Mouse (Mus musculus): ENCODE data around the gene Adarb1. TPM values are rescaled to one million over a fixed set of nuclear protein-coding genes. Genes with fewer than 3 reads are reported as not detected.

The Adarb1 gene
- total RNA-seq, 1 experiment: 6.3 TPM

DNA sequence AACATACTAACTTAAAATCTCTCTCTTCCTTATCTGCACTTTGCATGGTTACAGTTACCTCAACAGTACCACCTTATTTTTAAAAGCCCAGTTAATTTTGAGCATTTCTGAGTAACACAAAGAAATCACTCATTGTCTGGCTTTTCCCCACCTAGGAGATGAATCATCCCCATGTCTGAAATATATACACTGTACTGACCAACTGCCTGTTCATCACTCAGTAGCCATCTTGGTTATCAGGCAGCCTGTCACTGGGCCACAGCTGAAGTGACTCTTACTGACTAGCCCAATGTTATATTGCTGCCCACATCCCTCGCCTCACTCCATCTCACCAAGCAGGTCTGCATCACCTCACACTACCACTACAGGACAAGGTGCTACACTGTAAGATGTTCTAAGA lies 30.5 kb downstream of the Adarb1 start:
- H3K36me3 ChIP-seq (ENCODE audit: control insufficient read depth, insufficient read depth, low read length, poor library complexity, severe bottlenecking): peaks cover 3% of the 10 kb centered on the region; the same call in 1 of the 2 replicates
- no peak overlapping the region for H3K9ac ChIP-seq (ENCODE audit: insufficient read depth, low read depth, low read length, poor library complexity, severe bottlenecking)
- in situ Hi-C loops (cut with MboI; ENCODE audit: low sequenced_read_pairs in 2 of 2, unreplicated experiment in 2 of 2): no loop called here

GRCm38 (mm10) chr10:77385731-77386130 lies 32.3 kb downstream of the Adarb1 start:
- Histone ChIP-seq H3K27ac (ENCODE audit: insufficient read depth, low read depth, low read length, poor library complexity, severe bottlenecking) (no peak overlapping the region), H3K9ac (ENCODE audit: insufficient read depth, low read depth, low read length, poor library complexity, severe bottlenecking) (no peak overlapping the region), H3K4me1 (ENCODE audit: control insufficient read depth in 2 of 2, insufficient read depth in 2 of 2, low read length in 2 of 2, poor library complexity in 1 of 2) (no peaks in the 10 kb centered on the region), H3K36me3 (ENCODE audit: control insufficient read depth, insufficient read depth, low read length, poor library complexity, severe bottlenecking) (no peaks in the 10 kb centered on the region), H3K4me3 (ENCODE audit: insufficient read depth in 1 of 2, low read depth in 1 of 2, low read length in 2 of 2, poor library complexity in 1 of 2, severe bottlenecking in 1 of 2) (no peak overlapping the region), H3K9me3 (ENCODE audit: control insufficient read depth, insufficient read depth, low read depth, low read length) (no peaks in the 10 kb centered on the region)
- TF ChIP-seq ZC3H11A (IDR thresholded peaks at IDR 0.05; ENCODE audit: borderline replicate concordance, low read depth, low read length): no peak
- TF ChIP-seq CHD2 (IDR thresholded peaks at IDR 0.05; ENCODE audit: low read depth, low read length): no peak
- no peak for TF ChIP-seq HCFC1 (IDR thresholded peaks at IDR 0.05; ENCODE audit: borderline replicate concordance, insufficient read depth, low read length)
- no peak for TF ChIP-seq MAFK (IDR thresholded peaks at IDR 0.05; ENCODE audit: insufficient read depth, low read depth, low read length)
- no peak for TF ChIP-seq ZNF384 (IDR thresholded peaks at IDR 0.05; ENCODE audit: low read depth, low read length)
- in situ Hi-C loops (cut with MboI; ENCODE audit: low sequenced_read_pairs in 2 of 2, unreplicated experiment in 2 of 2): no loop called here
- DNase-seq (ENCODE audit: low read depth, low spot score): no peak

More for the DNA sequence above, 30.5 kb downstream of the Adarb1 start:
- H3K9me3 ChIP-seq (ENCODE audit: control insufficient read depth, insufficient read depth, low read depth, low read length): no peaks in the 10 kb centered on the region
- H3K4me1 ChIP-seq (ENCODE audit: control insufficient read depth in 2 of 2, insufficient read depth in 2 of 2, low read length in 2 of 2, poor library complexity in 1 of 2): no peaks in the 10 kb centered on the region
- H3K4me3 ChIP-seq (ENCODE audit: insufficient read depth in 1 of 2, low read depth in 1 of 2, low read length in 2 of 2, poor library complexity in 1 of 2, severe bottlenecking in 1 of 2): no peak overlapping the region
- TF ChIP-seq ZC3H11A (IDR thresholded peaks at IDR 0.05; ENCODE audit: borderline replicate concordance, low read depth, low read length) (no peak), MAFK (IDR thresholded peaks at IDR 0.05; ENCODE audit: insufficient read depth, low read depth, low read length) (no peak), CHD2 (IDR thresholded peaks at IDR 0.05; ENCODE audit: low read depth, low read length) (no peak), HCFC1 (IDR thresholded peaks at IDR 0.05; ENCODE audit: borderline replicate concordance, insufficient read depth, low read length) (no peak), ZNF384 (IDR thresholded peaks at IDR 0.05; ENCODE audit: low read depth, low read length) (no peak)
- no peak for DNase-seq (ENCODE audit: low read depth, low spot score)
- H3K27ac ChIP-seq (ENCODE audit: insufficient read depth, low read depth, low read length, poor library complexity, severe bottlenecking): no peak overlapping the region

GRCm38 (mm10) chr10:77383045-77383444 lies 35.0 kb downstream of the Adarb1 start:
- no peak for TF ChIP-seq CHD2 (IDR thresholded peaks at IDR 0.05; ENCODE audit: low read depth, low read length)
- TF ChIP-seq ZC3H11A (IDR thresholded peaks at IDR 0.05; ENCODE audit: borderline replicate concordance, low read depth, low read length): no peak
- TF ChIP-seq ZNF384 (IDR thresholded peaks at IDR 0.05; ENCODE audit: low read depth, low read length): no peak
- no peak for TF ChIP-seq HCFC1 (IDR thresholded peaks at IDR 0.05; ENCODE audit: borderline replicate concordance, insufficient read depth, low read length)
- TF ChIP-seq MAFK (IDR thresholded peaks at IDR 0.05; ENCODE audit: insufficient read depth, low read depth, low read length): no peak
- H3K27ac ChIP-seq (ENCODE audit: insufficient read depth, low read depth, low read length, poor library complexity, severe bottlenecking): no peak overlapping the region
- H3K9ac ChIP-seq (ENCODE audit: insufficient read depth, low read depth, low read length, poor library complexity, severe bottlenecking): no peak overlapping the region
- in situ Hi-C loops (cut with MboI; ENCODE audit: low sequenced_read_pairs in 2 of 2, unreplicated experiment in 2 of 2): no loop called here
- no peaks in the 10 kb centered on the region for H3K36me3 ChIP-seq (ENCODE audit: control insufficient read depth, insufficient read depth, low read length, poor library complexity, severe bottlenecking)
- no peak for DNase-seq (ENCODE audit: low read depth, low spot score)
- no peaks in the 10 kb centered on the region for H3K9me3 ChIP-seq (ENCODE audit: control insufficient read depth, insufficient read depth, low read depth, low read length)
- H3K4me1 ChIP-seq (ENCODE audit: control insufficient read depth in 2 of 2, insufficient read depth in 2 of 2, low read length in 2 of 2, poor library complexity in 1 of 2): no peaks in the 10 kb centered on the region
- H3K4me3 ChIP-seq (ENCODE audit: insufficient read depth in 1 of 2, low read depth in 1 of 2, low read length in 2 of 2, poor library complexity in 1 of 2, severe bottlenecking in 1 of 2): no peak overlapping the region

GRCm38 (mm10) chr10:77381191-77381590 lies 36.9 kb downstream of the Adarb1 start:
- Histone ChIP-seq H3K27ac (ENCODE audit: insufficient read depth, low read depth, low read length, poor library complexity, severe bottlenecking) (no peak overlapping the region), H3K36me3 (ENCODE audit: control insufficient read depth, insufficient read depth, low read length, poor library complexity, severe bottlenecking) (no peaks in the 10 kb centered on the region), H3K4me3 (ENCODE audit: insufficient read depth in 1 of 2, low read depth in 1 of 2, low read length in 2 of 2, poor library complexity in 1 of 2, severe bottlenecking in 1 of 2) (no peak overlapping the region), H3K4me1 (ENCODE audit: control insufficient read depth in 2 of 2, insufficient read depth in 2 of 2, low read length in 2 of 2, poor library complexity in 1 of 2) (no peaks in the 10 kb centered on the region), H3K9ac (ENCODE audit: insufficient read depth, low read depth, low read length, poor library complexity, severe bottlenecking) (no peak overlapping the region), H3K9me3 (ENCODE audit: control insufficient read depth, insufficient read depth, low read depth, low read length) (no peaks in the 10 kb centered on the region)
- no peak for DNase-seq (ENCODE audit: low read depth, low spot score)
- in situ Hi-C loops (cut with MboI; ENCODE audit: low sequenced_read_pairs in 2 of 2, unreplicated experiment in 2 of 2): no loop called here
- TF ChIP-seq ZNF384 (IDR thresholded peaks at IDR 0.05; ENCODE audit: low read depth, low read length): no peak
- no peak for TF ChIP-seq CHD2 (IDR thresholded peaks at IDR 0.05; ENCODE audit: low read depth, low read length)
- TF ChIP-seq MAFK (IDR thresholded peaks at IDR 0.05; ENCODE audit: insufficient read depth, low read depth, low read length): no peak

GRCm38 (mm10) chr10:77380716-77381115 lies 37.4 kb downstream of the Adarb1 start:
- no peak overlapping the region for H3K9ac ChIP-seq (ENCODE audit: insufficient read depth, low read depth, low read length, poor library complexity, severe bottlenecking)
- TF ChIP-seq MAFK (IDR thresholded peaks at IDR 0.05; ENCODE audit: insufficient read depth, low read depth, low read length) (no peak), ZC3H11A (IDR thresholded peaks at IDR 0.05; ENCODE audit: borderline replicate concordance, low read depth, low read length) (no peak), HCFC1 (IDR thresholded peaks at IDR 0.05; ENCODE audit: borderline replicate concordance, insufficient read depth, low read length) (no peak), CHD2 (IDR thresholded peaks at IDR 0.05; ENCODE audit: low read depth, low read length) (no peak), ZNF384 (IDR thresholded peaks at IDR 0.05; ENCODE audit: low read depth, low read length) (no peak)
- H3K9me3 ChIP-seq (ENCODE audit: control insufficient read depth, insufficient read depth, low read depth, low read length): no peaks in the 10 kb centered on the region
- H3K4me3 ChIP-seq (ENCODE audit: insufficient read depth in 1 of 2, low read depth in 1 of 2, low read length in 2 of 2, poor library complexity in 1 of 2, severe bottlenecking in 1 of 2): no peak overlapping the region
- no peaks in the 10 kb centered on the region for H3K36me3 ChIP-seq (ENCODE audit: control insufficient read depth, insufficient read depth, low read length, poor library complexity, severe bottlenecking)
- no peak overlapping the region for H3K27ac ChIP-seq (ENCODE audit: insufficient read depth, low read depth, low read length, poor library complexity, severe bottlenecking)
- no peaks in the 10 kb centered on the region for H3K4me1 ChIP-seq (ENCODE audit: control insufficient read depth in 2 of 2, insufficient read depth in 2 of 2, low read length in 2 of 2, poor library complexity in 1 of 2)
- no peak for DNase-seq (ENCODE audit: low read depth, low spot score)
- in situ Hi-C loops (cut with MboI; ENCODE audit: low sequenced_read_pairs in 2 of 2, unreplicated experiment in 2 of 2): no loop called here

Data from ES-E14 (cell line).